Mouse (Mus musculus) liver, embryonic 11.5 days (tissue): ENCODE data around the gene Sept8. TPM values are rescaled to one million over a fixed set of nuclear protein-coding genes. Genes with fewer than 3 reads are reported as not detected.

Source experiments
- ATAC-seq: fragments of 200-750 bp; cut with Nextera tagmentation; replicated peaks from 2 replicates; pipeline ENCODE4 v1.8.0; 2017; ENCODE audit warnings: moderate number of reproducible peaks, mild to moderate bottlenecking, moderate TSS enrichment, moderate library complexity; ENCODE audit not compliant: low FRiP score
- DNase-seq: peaks from one replicate; pipeline ENCODE4 v3.0.0-alpha.2; 2017; ENCODE audit warnings: low spot score
- H3K27ac ChIP-seq: fragments of 300-500 bp; sonication (generic); 2 replicates; pipeline ENCODE4 v1.5.1; 2014; ENCODE audit warnings: mild to moderate bottlenecking, low read depth, low read length, control low read depth
- H3K27me3 ChIP-seq: fragments of 300-500 bp; sonication (generic); replicated peaks from 2 replicates; pipeline ENCODE4 v1.6.1; 2014; ENCODE audit warnings: low read length, mixed read lengths; ENCODE audit not compliant: control insufficient read depth, insufficient read depth
- H3K36me3 ChIP-seq: fragments of 300-500 bp; sonication (generic); 2 replicates; pipeline ENCODE4 v1.6.1; 2014; ENCODE audit warnings: mild to moderate bottlenecking, low read length, moderate library complexity, mixed read lengths; ENCODE audit not compliant: control insufficient read depth, insufficient read depth
- H3K4me1 ChIP-seq: fragments of 300-500 bp; sonication (generic); replicated peaks from 2 replicates; pipeline ENCODE4 v1.6.1; 2014; ENCODE audit warnings: low read length, mixed read lengths; ENCODE audit not compliant: control insufficient read depth, insufficient read depth
- H3K4me2 ChIP-seq: fragments of 300-500 bp; sonication (generic); 2 replicates; pipeline ENCODE4 v1.6.1; 2014; ENCODE audit warnings: mild to moderate bottlenecking, control low read depth, moderate library complexity
- H3K4me3 ChIP-seq: fragments of 300-500 bp; sonication (generic); 2 replicates; pipeline ENCODE4 v1.5.1; 2014; ENCODE audit warnings: low read depth, low read length, control low read depth
- H3K9ac ChIP-seq: fragments of 300-500 bp; sonication (generic); 2 replicates; pipeline ENCODE4 v1.6.1; 2014; ENCODE audit warnings: low read depth, low read length, control low read depth
- H3K9me3 ChIP-seq: fragments of 300-500 bp; sonication (generic); 2 replicates; pipeline ENCODE4 v1.6.1; 2016; ENCODE audit warnings: low read length, inconsistent platforms, mixed read lengths; ENCODE audit not compliant: control insufficient read depth
- WGBS: fragments of 180-500 bp; shearing (Covaris S2); extraction: QIAGEN DNeasy Blood & Tissue Kit; methylation state at CpG from one replicate; pipeline ENCODE4 v1.1.7; 2014; 5-methylcytosine and 5-hydroxymethylcytosine counted together
- polyA plus RNA-seq: library from polyadenylated mRNA; unstranded; fragments of >200 nt; fragmentation: Nextera tagmentation; extraction: Ambion mirVana; gene quantifications from 2 replicates; pipeline ENCODE4 v1.2.1, GENCODE M21; 2014

Sept8 gene
- polyA plus RNA-seq, 1 experiment from 2014 or later, result 43.4 TPM

DNA sequence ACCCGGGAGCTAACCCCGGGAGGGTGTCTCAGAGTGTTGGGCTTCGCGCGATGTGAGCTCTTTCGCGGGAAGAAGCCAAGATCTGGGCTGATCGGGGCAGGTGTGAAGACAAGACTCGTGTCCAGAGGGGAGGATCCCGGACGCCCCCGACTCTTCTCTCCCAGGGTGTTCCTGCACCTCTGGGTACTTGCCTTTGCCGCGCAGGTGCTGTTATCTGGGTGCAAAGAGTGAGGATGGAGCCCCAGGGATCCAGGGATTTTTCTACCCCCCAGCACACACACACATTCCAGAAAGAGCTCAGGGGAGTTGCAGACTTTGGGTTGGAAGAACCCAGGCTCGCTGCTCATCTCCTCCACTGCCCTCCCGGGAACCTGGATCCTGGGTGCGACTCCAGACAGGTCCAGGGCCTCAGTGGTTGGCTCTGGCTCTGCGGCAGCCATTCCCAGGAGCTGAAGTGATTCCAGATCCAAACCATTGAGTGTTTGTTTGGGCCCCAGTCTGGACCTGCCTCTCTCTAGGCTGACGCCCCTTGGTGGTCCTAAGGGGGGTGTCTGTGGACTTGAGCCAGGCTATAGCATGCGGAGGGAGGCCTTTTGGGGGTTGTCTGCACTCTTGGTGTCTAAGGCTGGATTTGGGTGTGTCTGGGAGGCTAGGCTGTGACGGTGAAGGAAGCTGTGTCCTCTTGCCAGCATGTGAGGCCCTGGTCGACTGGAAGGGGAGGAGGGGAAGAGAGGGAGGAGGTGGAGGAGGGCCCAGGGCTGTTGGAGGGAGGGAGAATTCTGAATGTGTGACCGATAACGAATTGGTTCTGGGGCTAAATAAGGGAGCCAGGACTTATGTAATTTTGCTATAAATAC lies 1.3 kb downstream of the Sept8 start:
- Histone ChIP-seq H3K4me2 (peak overlapping the region; percentile 97), H3K36me3 (no peaks in the 10 kb centered on the region; the same call in 1 of the 2 replicates), H3K4me3 (peak overlapping the region; percentile 76), H3K27me3 (no peaks in the 10 kb centered on the region), H3K27ac (peak overlapping the region; percentile 96), H3K4me1 (peaks cover 60% of the 10 kb centered on the region), H3K9ac (peak overlapping the region; percentile 93), H3K9me3 (no peaks in the 10 kb centered on the region)
- WGBS, result 3% methylated on average over 24 of the region's 24 CpGs
- peak; percentile 79 for ATAC-seq
- DNase-seq, result peak; percentile 69

DNA sequence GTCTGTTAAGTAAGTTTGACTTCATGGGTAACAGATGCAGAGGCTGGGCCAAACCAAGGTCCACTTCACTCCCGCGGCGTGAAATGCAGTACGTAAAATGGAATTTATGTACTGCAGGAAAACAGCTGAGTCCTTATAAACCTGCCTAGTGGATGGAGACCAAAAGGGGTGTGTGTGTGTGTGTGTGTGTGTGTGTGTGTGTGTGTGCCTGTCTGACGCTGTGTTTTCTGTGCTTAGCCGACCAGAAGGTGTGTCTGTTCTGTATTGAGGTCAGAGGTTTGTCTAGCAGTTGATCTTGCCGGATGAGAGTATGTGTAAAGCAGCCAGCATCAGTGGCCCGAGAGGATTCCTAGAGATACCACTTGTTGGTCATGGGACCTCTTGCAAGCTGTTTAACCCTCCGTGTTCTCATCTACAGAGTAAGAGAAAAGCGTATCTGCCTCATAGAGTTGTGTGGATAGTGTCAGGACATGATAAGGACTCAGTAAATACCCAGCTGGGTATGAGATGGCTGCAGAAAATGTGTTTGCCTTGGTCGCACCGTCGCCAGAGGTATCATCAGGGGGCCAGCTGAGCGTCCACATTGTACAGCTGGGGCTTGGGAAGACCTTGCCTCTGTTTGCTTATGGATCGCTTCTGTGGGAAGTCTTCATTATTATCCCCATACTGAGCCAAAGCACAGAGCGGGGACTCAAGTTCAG lies 2.2 kb downstream of the Sept8 start:
- peak overlapping the region; percentile 76 for H3K4me3 ChIP-seq
- peak overlapping the region; percentile 96 for H3K27ac ChIP-seq
- DNase-seq (no peak), ATAC-seq (peak; percentile 57)
- no peaks in the 10 kb centered on the region; the same call in 1 of the 2 replicates for H3K36me3 ChIP-seq
- 33% methylated on average over 16 of the region's 16 CpGs for WGBS
- peak overlapping the region; percentile 93 for H3K9ac ChIP-seq
- H3K27me3 ChIP-seq, result no peaks in the 10 kb centered on the region
- peak overlapping the region; percentile 97 for H3K4me2 ChIP-seq
- H3K9me3 ChIP-seq, result no peaks in the 10 kb centered on the region
- H3K4me1 ChIP-seq, result peaks cover 62% of the 10 kb centered on the region

GRCm38 (mm10) chr11:53521821-53522131 lies 2.7 kb downstream of the Sept8 start:
- Histone ChIP-seq H3K4me1 (peaks cover 62% of the 10 kb centered on the region), H3K9me3 (no peaks in the 10 kb centered on the region), H3K27me3 (no peaks in the 10 kb centered on the region), H3K27ac (peak overlapping the region; percentile 96), H3K36me3 (no peaks in the 10 kb centered on the region; the same call in 1 of the 2 replicates), H3K4me3 (peak overlapping the region; percentile 76), H3K9ac (peak overlapping the region; percentile 93), H3K4me2 (peak overlapping the region; percentile 97)
- WGBS, result 32% methylated on average over 7 of the region's 7 CpGs
- no peak for ATAC-seq
- no peak for DNase-seq

- no peaks in the 10 kb centered on the region for H3K27me3 ChIP-seq
- H3K4me3 ChIP-seq, result peak overlapping the region; percentile 76
- ATAC-seq (no peak), DNase-seq (no peak)
- H3K9me3 ChIP-seq, result no peaks in the 10 kb centered on the region
- peak overlapping the region; percentile 28 for H3K27ac ChIP-seq
- H3K36me3 ChIP-seq, result no peaks in the 10 kb centered on the region; the same call in 1 of the 2 replicates
- peak overlapping the region; percentile 97 for H3K4me2 ChIP-seq
- H3K4me1 ChIP-seq, result peaks cover 62% of the 10 kb centered on the region
- peak overlapping the region; percentile 93 for H3K9ac ChIP-seq
- 83% methylated on average over 3 of the region's 3 CpGs for WGBS
Observed at GRCm38 (mm10) chr11:53522362-53522761, 3.3 kb downstream of the Sept8 start.

DNA sequence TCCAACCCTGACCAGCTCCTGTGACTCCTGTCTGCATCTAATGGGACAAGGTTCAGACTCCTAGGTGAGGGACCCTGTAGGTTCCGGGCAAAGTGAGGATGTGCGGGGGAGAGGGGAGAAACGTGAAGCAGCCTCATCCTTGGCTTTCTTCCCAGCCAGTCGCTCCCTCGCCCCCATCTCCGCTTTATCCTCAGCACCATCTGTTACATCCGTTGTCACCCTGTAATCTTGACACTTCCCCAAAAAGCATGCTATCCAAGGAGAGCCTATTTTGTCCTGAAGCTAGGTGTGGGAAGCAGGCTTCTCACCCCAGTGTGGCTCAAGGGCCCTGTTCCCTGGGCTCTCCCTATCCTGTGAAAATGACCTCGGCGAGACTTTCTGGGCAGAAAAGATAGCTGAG lies 3.9 kb downstream of the Sept8 start:
- no peaks in the 10 kb centered on the region for H3K27me3 ChIP-seq
- H3K4me3 ChIP-seq, result no peak overlapping the region
- H3K27ac ChIP-seq, result no peak overlapping the region
- H3K9me3 ChIP-seq, result no peaks in the 10 kb centered on the region
- ATAC-seq, result no peak
- peak overlapping the region; percentile 97 for H3K4me2 ChIP-seq
- peak overlapping the region; percentile 3; the same call in 1 of the 2 replicates for H3K9ac ChIP-seq
- H3K36me3 ChIP-seq, result no peaks in the 10 kb centered on the region; the same call in 1 of the 2 replicates
- no peak for DNase-seq
- WGBS, result 42% methylated on average over 9 of the region's 9 CpGs
- H3K4me1 ChIP-seq, result peaks cover 65% of the 10 kb centered on the region

- WGBS, result 77% methylated on average over 14 of the region's 14 CpGs
- H3K27me3 ChIP-seq, result no peaks in the 10 kb centered on the region
Observed at GRCm38 (mm10) chr11:53523545-53524405, 4.7 kb downstream of the Sept8 start.

GRCm38 (mm10) chr11:53524905-53525304 lies 5.8 kb downstream of the Sept8 start:
- no peak overlapping the region for H3K27ac ChIP-seq
- H3K4me1 ChIP-seq, result peaks cover 63% of the 10 kb centered on the region
- no peak overlapping the region for H3K9ac ChIP-seq
- H3K4me3 ChIP-seq, result no peak overlapping the region
- ATAC-seq (no peak), DNase-seq (no peak)
- no peaks in the 10 kb centered on the region for H3K27me3 ChIP-seq
- H3K9me3 ChIP-seq, result no peaks in the 10 kb centered on the region
- no peaks in the 10 kb centered on the region; the same call in 1 of the 2 replicates for H3K36me3 ChIP-seq
- no peak overlapping the region for H3K4me2 ChIP-seq
- 68% methylated on average over 6 of the region's 6 CpGs for WGBS

More at GRCm38 (mm10) chr11:53523545-53524405, 4.7 kb downstream of the Sept8 start:
- ATAC-seq (no peak), DNase-seq (no peak)
- H3K9ac ChIP-seq, result no peak overlapping the region
- peaks cover 67% of the 10 kb centered on the region for H3K4me1 ChIP-seq
- no peak overlapping the region for H3K4me2 ChIP-seq
- H3K27ac ChIP-seq, result no peak overlapping the region
- no peak overlapping the region for H3K4me3 ChIP-seq
- no peaks in the 10 kb centered on the region for H3K9me3 ChIP-seq
- H3K36me3 ChIP-seq, result no peaks in the 10 kb centered on the region; the same call in 1 of the 2 replicates

- DNase-seq, result no peak
- no peak overlapping the region for H3K4me2 ChIP-seq
- H3K4me3 ChIP-seq, result no peak overlapping the region
- H3K9ac ChIP-seq, result no peak overlapping the region
- no peak overlapping the region for H3K27ac ChIP-seq
- ATAC-seq, result no peak
- WGBS, result 69% methylated on average over 4 of the region's 4 CpGs
- no peaks in the 10 kb centered on the region; the same call in 1 of the 2 replicates for H3K36me3 ChIP-seq
- H3K27me3 ChIP-seq, result no peaks in the 10 kb centered on the region
- no peaks in the 10 kb centered on the region for H3K9me3 ChIP-seq
- peaks cover 58% of the 10 kb centered on the region for H3K4me1 ChIP-seq
Observed at GRCm38 (mm10) chr11:53525461-53525860, 6.4 kb downstream of the Sept8 start.
